Mouse (Mus musculus): ENCODE results near the gene Tbc1d12. TPM values are rescaled to one million over a fixed set of nuclear protein-coding genes. Genes with fewer than 3 reads are reported as not detected.

Gene Tbc1d12
- polyA plus RNA-seq (2015; fragmentation: Nextera tagmentation; extraction: Ambion mirVana), result 1.3 TPM in 2 replicates

DNA sequence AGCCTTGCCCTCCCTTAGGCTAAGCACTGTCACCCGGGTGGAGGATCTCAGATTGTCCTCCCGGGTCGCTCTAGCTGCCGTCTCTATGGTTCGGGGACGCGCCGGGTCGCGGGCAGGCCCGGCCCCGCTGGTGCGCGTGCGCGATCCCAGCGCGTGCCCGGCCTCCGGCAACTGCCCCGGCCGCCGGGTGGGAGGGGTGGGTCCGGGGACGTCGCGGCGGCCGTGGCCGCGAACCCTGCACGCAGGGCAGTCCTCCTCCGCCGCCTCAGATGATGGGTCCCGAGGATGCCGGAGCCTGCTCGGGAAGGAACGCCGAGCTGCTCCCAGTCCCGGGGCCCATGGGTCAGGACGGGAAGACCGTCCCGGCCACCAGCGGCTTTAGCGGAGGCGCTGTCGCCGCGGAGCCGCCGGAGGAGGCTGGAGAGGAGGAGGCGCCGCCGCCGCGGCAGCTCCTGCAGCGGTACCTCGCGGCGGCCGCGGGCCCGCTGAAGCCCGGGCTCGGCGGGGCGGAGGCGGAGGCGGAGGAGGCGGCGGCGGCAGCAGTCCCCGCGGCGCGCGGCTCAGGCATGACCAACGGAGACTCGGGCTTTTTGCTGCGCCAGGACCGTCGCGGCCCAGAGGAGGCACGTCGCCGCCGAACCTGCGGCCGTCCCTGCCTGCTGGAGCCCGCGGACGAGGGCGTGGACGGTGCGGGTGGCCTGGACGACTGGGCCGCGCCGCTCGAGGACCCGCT is at the start of gene Tbc1d12:
TSS of gene Tbc1d12 (plus strand) at position 142 of the 733 bp plus-strand sequence.
- Histone ChIP-seq H3K4me3 (ENCODE audit: low read length) (peak within 1 kb of the TSS; percentile 89), H3K9me3 (replicated peaks; ENCODE audit: control insufficient read depth, low read length) (no peaks in the 10 kb centered on the region), H3K27ac (ENCODE audit: low read length) (peak within 1 kb of the TSS; percentile 90), H3K9ac (ENCODE audit: low read length) (peak within 1 kb of the TSS; percentile 89), H3K27me3 (ENCODE audit: control insufficient read depth, insufficient read depth, low read length) (no peaks in the 10 kb centered on the region), H3K4me2 (ENCODE audit: low read depth, low read length) (peak within 1 kb of the TSS; percentile 81), H3K36me3 (ENCODE audit: control insufficient read depth, insufficient read depth) (no peaks in the 10 kb centered on the region), H3K4me1 (ENCODE audit: control insufficient read depth, insufficient read depth, low read length) (peaks cover 4% of the 10 kb centered on the region; the same call in 1 of the 2 replicates)
- under 1% methylated on average over 72 of the region's 101 CpGs for WGBS
- peak; percentile 89 for ATAC-seq (replicated peaks; ENCODE audit: extremely low read depth, insufficient read depth, low FRiP score)

DNA sequence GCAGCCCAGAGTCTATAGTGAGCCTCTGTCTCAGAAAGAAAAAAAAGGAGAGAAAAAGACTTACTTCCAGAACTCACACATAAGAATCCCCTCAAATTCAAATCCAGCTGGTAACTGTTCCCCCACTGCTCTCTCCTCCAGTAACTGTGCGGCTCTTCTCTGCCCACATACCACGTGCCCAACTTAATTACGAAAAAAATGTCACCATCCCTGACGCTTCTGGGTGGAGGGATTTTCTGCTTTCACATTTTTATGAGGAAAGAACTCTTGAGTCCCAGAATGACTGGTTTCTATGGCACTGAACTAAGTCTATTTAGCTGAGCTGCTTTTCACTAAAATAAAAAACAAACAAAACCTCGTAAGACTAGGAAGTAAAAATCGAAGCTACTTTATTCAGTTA is 48.6 kb upstream of the Tbc1d12 start:
- 94% methylated on average over 6 of the region's 6 CpGs for WGBS
- H3K36me3 ChIP-seq (ENCODE audit: control insufficient read depth, insufficient read depth), result peaks cover 33% of the 10 kb centered on the region
- H3K4me2 ChIP-seq (ENCODE audit: low read depth, low read length), result no peak overlapping the region
- H3K27me3 ChIP-seq (ENCODE audit: control insufficient read depth, insufficient read depth, low read length), result no peaks in the 10 kb centered on the region
- ATAC-seq (replicated peaks; ENCODE audit: extremely low read depth, insufficient read depth, low FRiP score), result no peak
- H3K9me3 ChIP-seq (replicated peaks; ENCODE audit: control insufficient read depth, low read length), result no peaks in the 10 kb centered on the region
- no peaks in the 10 kb centered on the region for H3K4me1 ChIP-seq (ENCODE audit: control insufficient read depth, insufficient read depth, low read length)
- no peak overlapping the region for H3K27ac ChIP-seq (ENCODE audit: low read length)
- H3K9ac ChIP-seq (ENCODE audit: low read length), result no peak overlapping the region
- no peak overlapping the region for H3K4me3 ChIP-seq (ENCODE audit: low read length)

DNA sequence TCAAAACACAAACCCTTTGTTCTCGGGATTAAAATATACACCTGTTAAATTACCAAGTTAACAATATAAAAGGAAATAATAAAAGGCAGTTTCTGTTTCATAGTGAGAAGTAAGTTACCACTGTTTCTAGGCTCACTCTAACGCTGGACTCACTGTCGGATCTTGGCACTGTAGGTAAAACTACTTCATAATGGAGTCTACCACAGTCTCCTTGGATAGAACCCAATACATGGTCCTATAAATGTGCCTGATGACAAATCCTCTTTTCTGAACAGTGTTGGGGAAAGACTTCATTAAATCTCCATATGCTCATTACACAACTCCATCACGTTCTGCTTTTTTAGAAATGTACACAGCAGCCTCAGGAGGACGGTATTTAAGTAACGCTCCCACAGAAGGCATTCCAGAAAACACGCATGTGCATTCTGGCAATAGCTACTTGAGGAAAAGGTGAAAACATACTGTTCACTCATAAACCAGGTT is 42.8 kb upstream of the Tbc1d12 start:
- Histone ChIP-seq H3K27me3 (ENCODE audit: control insufficient read depth, insufficient read depth, low read length) (no peaks in the 10 kb centered on the region), H3K9me3 (replicated peaks; ENCODE audit: control insufficient read depth, low read length) (no peaks in the 10 kb centered on the region), H3K36me3 (ENCODE audit: control insufficient read depth, insufficient read depth) (peaks cover 69% of the 10 kb centered on the region), H3K27ac (ENCODE audit: low read length) (no peak overlapping the region), H3K4me3 (ENCODE audit: low read length) (no peak overlapping the region), H3K9ac (ENCODE audit: low read length) (no peak overlapping the region), H3K4me2 (ENCODE audit: low read depth, low read length) (no peak overlapping the region), H3K4me1 (ENCODE audit: control insufficient read depth, insufficient read depth, low read length) (no peaks in the 10 kb centered on the region)
- WGBS, result 90% methylated on average over 7 of the region's 7 CpGs
- no peak for ATAC-seq (replicated peaks; ENCODE audit: extremely low read depth, insufficient read depth, low FRiP score)

DNA sequence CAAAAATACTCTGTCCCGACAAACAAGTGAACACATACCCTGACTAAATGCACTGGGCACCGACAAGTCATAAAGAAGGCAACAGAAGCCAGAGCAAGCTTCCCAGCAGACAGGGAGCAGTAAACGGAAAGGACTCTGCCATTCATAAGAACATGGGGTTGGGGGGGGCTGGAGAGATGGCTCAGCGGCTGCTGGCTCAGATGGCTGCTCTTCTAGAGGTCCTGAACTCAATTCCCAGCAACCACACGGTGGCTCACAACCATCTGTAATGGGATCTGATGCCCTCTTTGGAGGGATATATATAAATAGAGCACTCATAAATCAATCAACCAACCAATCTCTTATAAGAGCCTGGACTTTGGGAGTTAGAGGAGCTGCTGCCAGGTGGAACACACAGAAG is 39.8 kb upstream of the Tbc1d12 start:
- Histone ChIP-seq H3K27me3 (ENCODE audit: control insufficient read depth, insufficient read depth, low read length) (no peaks in the 10 kb centered on the region), H3K9me3 (replicated peaks; ENCODE audit: control insufficient read depth, low read length) (no peaks in the 10 kb centered on the region), H3K36me3 (ENCODE audit: control insufficient read depth, insufficient read depth) (peaks cover 59% of the 10 kb centered on the region), H3K4me2 (ENCODE audit: low read depth, low read length) (no peak overlapping the region), H3K9ac (ENCODE audit: low read length) (no peak overlapping the region), H3K4me3 (ENCODE audit: low read length) (no peak overlapping the region), H3K27ac (ENCODE audit: low read length) (no peak overlapping the region), H3K4me1 (ENCODE audit: control insufficient read depth, insufficient read depth, low read length) (no peaks in the 10 kb centered on the region)
- WGBS, result 72% methylated on average over 5 of the region's 5 CpGs
- no peak for ATAC-seq (replicated peaks; ENCODE audit: extremely low read depth, insufficient read depth, low FRiP score)

DNA sequence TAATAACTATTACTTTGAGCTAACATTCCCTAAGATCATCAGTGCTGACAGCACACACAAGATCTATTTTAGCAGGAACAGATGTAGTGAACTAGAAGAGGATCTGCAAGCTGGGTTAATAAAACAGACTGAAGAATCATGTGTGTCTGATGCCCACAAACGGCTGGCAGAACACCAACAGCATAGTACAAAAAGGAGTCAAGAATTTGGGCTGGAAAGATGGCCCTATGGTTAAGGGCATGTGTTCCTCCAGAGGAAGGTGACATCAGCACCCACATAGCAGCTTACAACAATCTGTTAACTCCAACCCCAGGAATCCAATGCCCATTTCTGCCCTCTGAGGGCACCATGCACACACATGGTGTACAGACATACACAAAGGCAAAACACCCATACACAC is 38.1 kb upstream of the Tbc1d12 start:
- Histone ChIP-seq H3K4me1 (ENCODE audit: control insufficient read depth, insufficient read depth, low read length) (no peaks in the 10 kb centered on the region), H3K4me3 (ENCODE audit: low read length) (no peak overlapping the region), H3K36me3 (ENCODE audit: control insufficient read depth, insufficient read depth) (peaks cover 53% of the 10 kb centered on the region), H3K27me3 (ENCODE audit: control insufficient read depth, insufficient read depth, low read length) (no peaks in the 10 kb centered on the region), H3K9ac (ENCODE audit: low read length) (no peak overlapping the region), H3K9me3 (replicated peaks; ENCODE audit: control insufficient read depth, low read length) (no peaks in the 10 kb centered on the region), H3K27ac (ENCODE audit: low read length) (no peak overlapping the region), H3K4me2 (ENCODE audit: low read depth, low read length) (no peak overlapping the region)
- no peak for ATAC-seq (replicated peaks; ENCODE audit: extremely low read depth, insufficient read depth, low FRiP score)
- WGBS, result 85% methylated on average over 1 of the region's 1 CpGs

DNA sequence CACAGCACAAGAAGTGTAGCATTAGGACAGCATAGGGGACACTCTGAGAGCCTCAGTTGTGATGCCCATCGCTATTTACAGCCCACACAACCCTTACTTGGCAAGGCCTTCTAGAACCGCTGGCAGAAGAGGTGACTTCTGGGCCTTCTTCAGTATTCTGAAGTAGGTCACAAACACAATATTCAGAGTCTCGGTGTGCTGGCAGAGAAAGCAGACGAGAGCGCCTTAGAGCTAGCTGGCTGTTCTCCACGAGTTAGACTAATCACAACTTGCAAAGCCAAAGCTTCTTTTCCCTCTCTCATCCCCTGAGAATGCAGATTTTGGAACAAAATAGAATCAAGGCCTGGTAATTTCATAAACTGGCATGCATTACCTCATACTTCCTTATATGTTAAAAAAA is 37.6 kb upstream of the Tbc1d12 start:
- no peak overlapping the region for H3K4me2 ChIP-seq (ENCODE audit: low read depth, low read length)
- no peak overlapping the region for H3K9ac ChIP-seq (ENCODE audit: low read length)
- H3K36me3 ChIP-seq (ENCODE audit: control insufficient read depth, insufficient read depth), result peaks cover 53% of the 10 kb centered on the region
- no peaks in the 10 kb centered on the region for H3K4me1 ChIP-seq (ENCODE audit: control insufficient read depth, insufficient read depth, low read length)
- H3K27me3 ChIP-seq (ENCODE audit: control insufficient read depth, insufficient read depth, low read length), result no peaks in the 10 kb centered on the region
- H3K27ac ChIP-seq (ENCODE audit: low read length), result no peak overlapping the region
- 84% methylated on average over 6 of the region's 6 CpGs for WGBS
- no peaks in the 10 kb centered on the region for H3K9me3 ChIP-seq (replicated peaks; ENCODE audit: control insufficient read depth, low read length)
- no peak for ATAC-seq (replicated peaks; ENCODE audit: extremely low read depth, insufficient read depth, low FRiP score)
- H3K4me3 ChIP-seq (ENCODE audit: low read length), result no peak overlapping the region

DNA sequence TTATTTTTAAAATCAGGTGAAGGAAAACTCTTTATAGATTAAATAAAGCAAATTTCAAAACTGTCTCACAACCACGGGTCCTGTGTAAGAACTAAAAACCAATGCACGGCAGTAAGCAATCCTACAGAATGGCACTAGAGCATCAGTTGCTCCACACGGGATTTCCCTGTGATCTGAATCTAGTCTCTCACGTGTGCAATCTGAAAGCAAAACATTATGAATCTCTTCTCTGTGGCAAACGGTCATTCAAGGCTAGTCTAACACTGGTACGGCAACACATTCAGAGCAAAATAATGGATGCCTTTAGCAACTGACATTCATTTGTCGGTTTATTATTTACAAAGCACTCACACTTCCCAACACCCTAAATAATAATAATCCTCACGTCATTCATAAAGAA is 18.2 kb upstream of the Tbc1d12 start:
- H3K27me3 ChIP-seq (ENCODE audit: control insufficient read depth, insufficient read depth, low read length), result no peaks in the 10 kb centered on the region
- no peak overlapping the region; the same call in 1 of the 2 replicates for H3K27ac ChIP-seq (ENCODE audit: low read length)
- peaks cover 11% of the 10 kb centered on the region for H3K4me1 ChIP-seq (ENCODE audit: control insufficient read depth, insufficient read depth, low read length)
- peak overlapping the region; percentile 87 for H3K9ac ChIP-seq (ENCODE audit: low read length)
- ATAC-seq (replicated peaks; ENCODE audit: extremely low read depth, insufficient read depth, low FRiP score), result no peak
- H3K36me3 ChIP-seq (ENCODE audit: control insufficient read depth, insufficient read depth), result peaks cover 16% of the 10 kb centered on the region
- WGBS, result 33% methylated on average over 8 of the region's 8 CpGs
- peak overlapping the region; percentile 96 for H3K4me2 ChIP-seq (ENCODE audit: low read depth, low read length)
- no peaks in the 10 kb centered on the region for H3K9me3 ChIP-seq (replicated peaks; ENCODE audit: control insufficient read depth, low read length)
- H3K4me3 ChIP-seq (ENCODE audit: low read length), result peak overlapping the region; percentile 96

DNA sequence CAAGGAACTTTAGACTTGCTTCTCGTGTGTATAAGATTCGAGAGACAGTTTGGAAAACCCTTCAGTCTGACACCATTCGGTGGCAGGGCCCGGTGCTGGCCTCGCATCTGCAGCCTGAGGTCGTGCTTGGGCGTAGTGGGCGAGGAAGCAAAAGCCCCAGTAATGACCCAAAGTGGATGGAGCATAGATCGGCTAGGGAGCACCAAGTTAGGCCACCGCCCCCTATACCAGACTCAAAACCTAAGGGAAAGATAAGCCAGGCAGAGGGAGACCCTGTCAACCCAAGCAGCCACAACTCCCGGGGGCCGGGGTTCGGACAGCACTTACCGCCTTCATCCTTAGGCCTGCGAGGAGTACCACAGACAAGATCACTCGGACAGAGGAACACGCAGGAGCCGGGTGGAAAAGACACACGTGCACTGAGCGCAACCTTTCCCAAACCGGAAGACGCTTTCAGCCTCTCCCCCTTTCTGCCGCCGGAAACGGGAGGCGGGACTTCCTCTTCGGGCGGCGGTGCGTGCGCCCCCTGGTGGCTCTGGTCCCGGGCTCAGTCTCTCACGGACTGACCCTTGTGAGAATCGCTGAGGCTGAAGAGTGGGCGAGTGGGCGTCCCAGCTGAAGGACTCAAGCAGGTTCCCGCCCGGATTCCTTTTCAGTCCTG is 17.5 kb upstream of the Tbc1d12 start, which contains the start of gene Noc3l:
TSS of gene Noc3l (minus strand) at position 472 of the 661 bp plus-strand sequence.
- Histone ChIP-seq H3K9ac (ENCODE audit: low read length) (peak within 1 kb of the TSS; percentile 87), H3K9me3 (replicated peaks; ENCODE audit: control insufficient read depth, low read length) (no peaks in the 10 kb centered on the region), H3K36me3 (ENCODE audit: control insufficient read depth, insufficient read depth) (peaks cover 14% of the 10 kb centered on the region), H3K4me3 (ENCODE audit: low read length) (peak within 1 kb of the TSS; percentile 96), H3K4me1 (ENCODE audit: control insufficient read depth, insufficient read depth, low read length) (peaks cover 11% of the 10 kb centered on the region), H3K27ac (ENCODE audit: low read length) (peak within 1 kb of the TSS; percentile 59), H3K27me3 (ENCODE audit: control insufficient read depth, insufficient read depth, low read length) (no peaks in the 10 kb centered on the region), H3K4me2 (ENCODE audit: low read depth, low read length) (peak within 1 kb of the TSS; percentile 96)
- ATAC-seq (replicated peaks; ENCODE audit: extremely low read depth, insufficient read depth, low FRiP score), result peak; percentile 95
- under 1% methylated on average over 34 of the region's 38 CpGs for WGBS

DNA sequence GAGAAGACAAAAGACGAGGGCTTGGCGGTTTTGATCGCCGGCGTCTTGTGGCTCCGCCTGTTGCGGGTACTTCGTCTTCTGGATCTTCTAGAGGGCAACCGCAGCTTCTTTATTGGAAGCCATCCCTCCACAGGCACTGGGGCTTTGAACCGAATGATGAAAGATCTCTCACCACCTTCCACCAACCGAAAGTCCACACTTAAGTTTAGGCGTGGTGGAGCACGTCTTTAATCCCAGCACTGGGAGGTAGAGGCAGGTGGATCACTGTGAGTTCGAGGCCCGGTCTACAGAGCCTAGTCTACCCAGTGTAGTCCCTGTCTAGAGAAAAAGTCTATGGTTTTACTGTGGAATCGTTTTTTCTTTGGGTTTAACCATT is 17.0 kb upstream of the Tbc1d12 start:
- Histone ChIP-seq H3K36me3 (ENCODE audit: control insufficient read depth, insufficient read depth) (peaks cover 8% of the 10 kb centered on the region), H3K4me1 (ENCODE audit: control insufficient read depth, insufficient read depth, low read length) (peaks cover 11% of the 10 kb centered on the region), H3K9ac (ENCODE audit: low read length) (peak overlapping the region; percentile 87), H3K9me3 (replicated peaks; ENCODE audit: control insufficient read depth, low read length) (no peaks in the 10 kb centered on the region), H3K4me3 (ENCODE audit: low read length) (peak overlapping the region; percentile 96), H3K27me3 (ENCODE audit: control insufficient read depth, insufficient read depth, low read length) (no peaks in the 10 kb centered on the region), H3K27ac (ENCODE audit: low read length) (peak overlapping the region; percentile 59; the same call in 1 of the 2 replicates), H3K4me2 (ENCODE audit: low read depth, low read length) (peak overlapping the region; percentile 96)
- 12% methylated on average over 16 of the region's 16 CpGs for WGBS
- 0 out of 2 replicates have a peak, but pooled peaks have one; percentile 53 for ATAC-seq (replicated peaks; ENCODE audit: extremely low read depth, insufficient read depth, low FRiP score)

Measured in heart, embryonic 16.5 days (tissue).